Mouse (Mus musculus) kidney, postnatal 14 days (tissue): ENCODE measurements around the gene Crtc2.
"Not testable (repeated sequence)": the region's sequence is repeated elsewhere in the genome, so short reads cannot be mapped to it uniquely, and the experiment has no call there.

Source experiments
- DNase-seq: peaks from one replicate; pipeline ENCODE4 v3.0.0; 2022; ENCODE audit warnings: mixed read lengths

Crtc2 gene

GRCm38 (mm10) chr3:90242984-90243775 lies 10.8 kb upstream of the Crtc2 start, which contains the start of gene Creb3l4:
Gene Creb3l4 (minus strand): TSS chr3:90243512.
- DNase-seq: peak; percentile 63

DNA sequence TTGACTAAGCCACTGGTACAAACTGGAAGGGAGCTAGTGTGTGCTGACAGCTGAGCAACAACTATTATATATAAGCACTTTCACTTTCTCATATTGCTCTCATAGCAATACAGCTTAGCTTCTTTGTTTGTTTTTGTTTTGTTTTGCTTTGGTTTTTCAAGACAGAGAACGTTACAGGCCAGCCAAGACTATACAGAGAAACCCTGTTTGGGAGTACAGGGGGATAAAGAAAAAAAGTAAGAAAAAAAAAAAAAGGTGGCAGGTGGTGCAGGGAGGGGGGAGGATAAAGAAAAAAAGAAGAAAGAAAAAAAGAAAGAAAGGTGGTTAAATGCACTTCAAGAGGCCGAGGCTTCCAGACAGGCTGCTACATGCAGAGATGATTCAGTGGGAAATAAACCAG lies 8.6 kb upstream of the Crtc2 start:
- no peak for DNase-seq

DNA sequence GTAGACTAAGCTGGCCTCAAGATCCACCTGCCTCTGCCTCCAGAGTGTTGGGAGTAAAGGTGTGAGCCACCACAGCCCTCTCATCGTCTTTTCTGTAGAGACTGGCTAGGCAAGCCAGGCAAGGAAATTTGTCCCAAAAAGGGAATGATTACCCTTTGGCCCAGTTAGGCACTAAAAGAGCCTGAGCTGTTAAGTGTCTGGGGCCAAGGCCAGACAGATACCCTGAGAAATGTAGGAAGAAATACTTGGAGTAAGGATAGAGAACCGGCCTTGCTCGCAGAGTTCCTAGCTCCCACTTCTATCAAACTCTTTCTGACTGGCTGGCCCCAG lies 6.4 kb upstream of the Crtc2 start:
- DNase-seq: no peak

DNA sequence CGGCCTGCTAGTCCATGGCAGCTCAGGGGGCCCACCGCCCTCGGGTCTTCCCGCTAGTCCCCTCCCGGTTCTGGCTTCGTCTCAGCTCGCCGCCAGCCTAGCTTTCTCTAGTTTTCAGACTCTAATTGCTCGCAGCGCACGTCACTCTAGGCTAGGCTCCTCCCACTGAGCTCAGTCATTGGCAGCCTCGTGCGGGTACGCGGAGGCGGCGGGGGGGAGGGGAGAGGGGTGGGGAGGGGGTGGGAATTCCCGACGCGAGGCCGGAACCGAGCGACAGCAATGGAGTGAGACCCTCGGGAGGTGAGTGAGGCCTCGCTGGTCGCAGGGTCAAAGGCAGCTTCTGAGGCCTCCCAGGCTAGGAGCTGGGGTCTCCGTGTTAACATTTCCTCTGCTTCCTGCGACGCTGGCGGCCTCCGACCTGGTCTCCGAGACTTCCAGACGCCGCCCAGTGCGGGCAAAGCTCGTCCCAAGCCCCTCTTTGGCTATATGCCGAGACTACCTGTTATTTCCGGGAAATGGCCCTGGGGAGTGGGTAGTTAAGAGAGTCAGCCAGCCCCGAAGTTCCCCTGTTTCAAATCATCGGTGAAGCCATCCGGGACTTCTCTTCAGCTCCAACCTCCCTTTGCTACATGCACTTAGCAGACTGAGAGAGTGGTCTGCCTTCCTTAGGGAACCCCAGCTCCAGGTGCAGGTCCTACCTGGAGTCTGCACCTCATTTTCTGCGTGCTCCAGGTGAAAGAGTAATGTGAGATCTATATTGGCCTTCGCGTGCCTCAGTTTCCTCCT lies 5.8 kb upstream of the Crtc2 start, which contains the start of gene Slc39a1:
TSS of gene Slc39a1 (plus strand) at position 213 of the 786 bp plus-strand sequence.
- peak; percentile 97 for DNase-seq

GRCm38 (mm10) chr3:90248746-90249100 lies 5.2 kb upstream of the Crtc2 start:
- peak; percentile 56 for DNase-seq

- DNase-seq: no peak
Observed at GRCm38 (mm10) chr3:90250791-90251190, 3.2 kb upstream of the Crtc2 start.

DNA sequence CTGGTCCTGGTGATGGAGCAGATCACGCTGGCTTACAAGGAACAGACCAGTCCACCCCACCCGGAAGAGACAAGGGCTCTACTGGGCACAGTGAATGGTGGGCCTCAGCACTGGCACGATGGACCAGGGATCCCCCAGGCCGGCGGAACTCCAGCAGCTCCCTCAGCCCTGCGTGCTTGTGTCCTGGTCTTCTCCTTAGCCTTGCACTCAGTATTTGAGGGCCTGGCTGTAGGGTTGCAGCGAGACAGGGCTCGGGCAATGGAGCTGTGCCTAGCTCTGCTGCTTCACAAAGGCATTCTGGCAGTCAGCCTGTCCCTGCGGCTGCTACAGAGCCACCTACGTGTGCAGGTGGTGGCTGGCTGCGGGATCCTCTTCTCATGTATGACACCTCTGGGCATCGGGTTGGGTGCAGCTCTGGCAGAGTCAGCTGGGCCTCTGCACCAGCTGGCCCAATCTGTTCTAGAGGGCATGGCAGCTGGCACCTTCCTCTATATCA lies 2.2 kb upstream of the Crtc2 start:
- DNase-seq: not testable (repeated sequence)

GRCm38 (mm10) chr3:90252659-90253058 lies 1.3 kb upstream of the Crtc2 start:
- not testable (repeated sequence) for DNase-seq

- not testable (repeated sequence) for DNase-seq
Observed at GRCm38 (mm10) chr3:90253174-90253573, 789 bp upstream of the Crtc2 start.

DNA sequence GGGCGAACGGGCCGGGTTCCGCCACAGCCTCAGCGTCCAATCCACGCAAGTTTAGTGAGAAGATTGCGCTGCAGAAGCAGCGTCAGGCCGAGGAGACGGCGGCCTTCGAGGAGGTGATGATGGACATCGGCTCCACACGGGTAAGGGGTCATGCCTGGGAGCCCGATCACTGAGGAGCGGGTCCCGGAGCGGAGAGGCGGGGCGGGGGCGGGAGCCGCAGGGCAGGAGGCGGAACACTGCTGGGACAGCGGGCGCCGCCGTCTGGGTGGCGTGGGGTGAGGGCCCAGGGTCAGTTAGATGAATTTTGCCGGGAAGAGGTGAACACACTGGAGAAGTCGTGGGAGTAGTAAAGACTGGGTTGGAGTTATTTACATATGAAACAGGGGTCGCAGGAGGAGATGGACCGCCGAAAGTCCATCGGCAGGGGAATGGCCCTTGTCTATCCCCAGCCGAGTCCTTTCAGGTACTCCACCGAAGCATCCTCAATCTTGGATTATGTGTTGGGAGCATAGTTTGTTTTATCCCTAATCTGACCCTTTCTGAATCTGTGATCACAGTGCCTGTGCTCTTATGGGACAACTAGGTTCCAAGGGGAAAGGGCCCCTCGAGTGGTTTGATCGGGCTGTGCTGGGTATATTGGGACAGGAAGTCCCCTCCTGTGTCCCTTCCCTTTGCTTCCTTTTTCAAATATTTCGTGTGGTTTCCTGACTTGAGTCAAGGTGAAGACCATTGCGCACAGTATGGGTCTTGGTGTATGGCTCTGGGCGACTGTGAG lies 643 bp downstream of the Crtc2 start:
- no peak for DNase-seq

GRCm38 (mm10) chr3:90255194-90255565 lies 1.2 kb downstream of the Crtc2 start:
- DNase-seq: no peak

GRCm38 (mm10) chr3:90255784-90256353 lies 1.9 kb downstream of the Crtc2 start:
- DNase-seq: no peak

- peak; percentile 41 for DNase-seq
Observed at GRCm38 (mm10) chr3:90256731-90257530, 3.0 kb downstream of the Crtc2 start.

DNA sequence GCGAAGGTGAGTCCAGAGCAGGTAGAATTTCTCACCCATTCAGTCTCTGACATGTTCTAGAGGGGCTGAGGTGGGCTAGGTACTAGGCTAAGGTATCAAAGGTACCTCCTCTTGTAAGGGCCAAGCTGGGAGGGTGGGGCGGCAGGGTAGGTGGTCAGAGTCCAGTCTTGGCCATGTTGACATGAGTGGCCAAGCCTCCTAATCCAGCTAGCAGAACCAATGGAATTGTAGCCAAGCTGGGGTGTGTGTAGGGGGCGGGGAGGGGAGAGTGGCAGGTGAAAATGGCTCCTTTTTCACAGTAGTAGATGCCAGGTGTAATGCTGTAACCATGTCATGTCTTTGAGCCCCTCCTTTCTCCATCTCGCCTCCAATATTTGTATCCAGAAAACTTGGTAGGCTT lies 4.6 kb downstream of the Crtc2 start:
- DNase-seq: peak; percentile 41

- DNase-seq: no peak
Observed at GRCm38 (mm10) chr3:90263121-90263771, 9.3 kb downstream of the Crtc2 start.

DNA sequence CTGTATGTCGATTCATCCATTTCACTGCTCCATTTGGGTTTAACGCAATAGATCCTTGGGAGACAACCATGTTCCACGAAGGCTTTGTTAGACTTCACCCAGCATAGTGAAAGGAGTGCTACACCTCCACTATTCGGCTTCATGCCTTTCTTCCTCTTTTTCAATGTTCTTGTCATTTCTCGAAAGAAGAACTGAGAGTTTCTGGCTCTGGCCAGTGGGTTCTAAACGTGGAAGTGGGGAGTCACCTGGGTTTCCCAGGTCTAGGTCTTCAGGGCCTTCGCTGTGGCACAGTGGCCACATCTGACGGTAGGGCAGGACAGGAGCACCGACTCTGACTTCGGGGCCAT lies 10.7 kb downstream of the Crtc2 start:
- no peak for DNase-seq

- DNase-seq: peak; percentile 92
Observed at GRCm38 (mm10) chr3:90265034-90265931, 11.3 kb downstream of the Crtc2 start, which contains the start of gene Dennd4b. Gene Dennd4b (plus strand): TSS chr3:90265185.

- DNase-seq: no peak
Observed at GRCm38 (mm10) chr3:90265932-90266741, 12.2 kb downstream of the Crtc2 start.
